Mouse (Mus musculus) C2C12 (cell line): ENCODE results near the gene Rnf213.

ENCODE experiments used
- CTCF ChIP-seq: IDR thresholded peaks from one replicate; pipeline ENCODE4 v1.5.1; 2011; ENCODE audit not compliant: control insufficient read depth, insufficient read depth, insufficient read length
- MYOD1 ChIP-seq: IDR thresholded peaks from one replicate; pipeline ENCODE4 v1.6.1; 2011; ENCODE audit warnings: low read depth; ENCODE audit not compliant: control insufficient read depth, insufficient read length

DNA sequence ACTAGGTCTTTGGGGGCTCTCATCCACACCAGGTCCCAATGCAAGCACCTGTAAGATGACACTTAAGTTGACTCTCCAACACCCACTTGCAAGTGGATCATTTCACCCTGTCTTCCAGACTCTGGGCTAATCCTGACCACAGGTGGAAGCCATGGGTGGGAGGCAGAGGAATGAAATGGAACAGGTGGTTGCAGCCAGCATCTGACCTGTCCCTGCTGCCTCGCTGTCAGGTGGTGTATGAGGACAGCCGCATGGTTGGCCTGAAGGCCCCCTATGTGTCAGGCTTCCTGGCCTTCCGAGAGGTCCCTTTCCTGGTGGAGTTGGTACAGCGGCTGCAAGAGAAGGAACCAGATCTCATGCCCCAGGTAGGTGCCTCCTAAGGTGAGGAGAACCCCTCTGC, 106.4 kb downstream of the Rnf213 start:
- TF ChIP-seq CTCF (no peak), MYOD1 (no peak)
